Mouse (Mus musculus) myocyte (in vitro differentiated cells): ENCODE data around the gene Tctn1. TPM values are rescaled to one million over a fixed set of nuclear protein-coding genes. Genes with fewer than 3 reads are reported as not detected.

Experiments
- H3K27me3 ChIP-seq: one replicate; pipeline ENCODE4 v1.6.1; 2011; ENCODE audit not compliant: control insufficient read depth, insufficient read depth, insufficient read length
- H3K36me3 ChIP-seq: one replicate; pipeline ENCODE4 v1.6.1; 2011; ENCODE audit not compliant: control insufficient read depth, insufficient read depth
- H3K4me2 ChIP-seq: one replicate; pipeline ENCODE4 v1.6.1; 2011; ENCODE audit warnings: low read depth, control low read depth
- H3K4me3 ChIP-seq: one replicate; pipeline ENCODE4 v1.5.1; 2011; ENCODE audit warnings: mild to moderate bottlenecking, control low read depth, moderate library complexity
- H3K79me2 ChIP-seq: one replicate; pipeline ENCODE4 v1.6.1; 2011; ENCODE audit not compliant: control insufficient read depth, insufficient read depth
- H3ac ChIP-seq: one replicate; pipeline ENCODE4 v1.6.1; 2011; ENCODE audit not compliant: control insufficient read depth, insufficient read length
- CEBPB ChIP-seq: IDR thresholded peaks from 2 replicates; pipeline ENCODE4 v1.6.1; 2011; ENCODE audit warnings: mild to moderate bottlenecking, moderate library complexity; ENCODE audit not compliant: poor library complexity, insufficient read depth, severe bottlenecking
- E2F4 ChIP-seq: IDR thresholded peaks from one replicate; pipeline ENCODE4 v1.6.1; 2011; ENCODE audit warnings: mild to moderate bottlenecking, control low read depth, moderate library complexity; ENCODE audit not compliant: insufficient read depth
- MAX ChIP-seq: IDR thresholded peaks from one replicate; pipeline ENCODE4 v1.6.1; 2011; ENCODE audit warnings: low read depth, mild to moderate bottlenecking, control low read depth
- MYOD1 ChIP-seq, 3 experiments: IDR thresholded peaks; one replicate each; pipeline ENCODE4 v1.6.1; 2011; ENCODE audit warnings: control low read depth in 2 of 3, low read depth in 2 of 3, mild to moderate bottlenecking in 2 of 3, moderate library complexity in 1 of 3; ENCODE audit not compliant: insufficient read length in 2 of 3, control insufficient read depth in 1 of 3
- MYOG ChIP-seq, 3 experiments: IDR thresholded peaks; one replicate each; pipeline ENCODE4 v1.6.1; 2011; ENCODE audit warnings: control low read depth in 2 of 3, low read depth in 2 of 3, mild to moderate bottlenecking in 2 of 3; ENCODE audit not compliant: insufficient read length in 2 of 3, control insufficient read depth in 1 of 3, insufficient read depth in 1 of 3
- POLR2A ChIP-seq: IDR thresholded peaks from one replicate; pipeline ENCODE4 v1.6.1; 2011; ENCODE audit warnings: low read depth, mild to moderate bottlenecking, control low read depth, moderate library complexity; ENCODE audit not compliant: insufficient read length
- POLR2AphosphoS2 ChIP-seq: IDR thresholded peaks from one replicate; pipeline ENCODE4 v1.6.1; 2011; ENCODE audit warnings: low read depth, control low read depth; ENCODE audit not compliant: insufficient read length
- REST ChIP-seq: IDR thresholded peaks from one replicate; pipeline ENCODE4 v1.6.1; 2011; ENCODE audit warnings: mild to moderate bottlenecking, control low read depth, moderate library complexity; ENCODE audit not compliant: insufficient read depth, insufficient read length
- SRF ChIP-seq: IDR thresholded peaks from one replicate; pipeline ENCODE4 v1.6.1; 2011; ENCODE audit warnings: low read depth; ENCODE audit not compliant: control insufficient read depth, insufficient read length
- TCF12 ChIP-seq: IDR thresholded peaks from one replicate; pipeline ENCODE4 v1.6.1; 2011; ENCODE audit warnings: mild to moderate bottlenecking, control low read depth; ENCODE audit not compliant: poor library complexity, insufficient read depth, severe bottlenecking
- TCF3 ChIP-seq: IDR thresholded peaks from one replicate; pipeline ENCODE4 v1.6.1; 2011; ENCODE audit warnings: low read depth, control low read depth; ENCODE audit not compliant: insufficient read length
- USF1 ChIP-seq: IDR thresholded peaks from one replicate; pipeline ENCODE4 v1.6.1; 2011; ENCODE audit warnings: low read depth, mild to moderate bottlenecking, control low read depth, moderate library complexity
- polyA plus RNA-seq: library from polyadenylated mRNA; unstranded; fragments of >200 nt; fragmentation: generic; extraction: Trizol; gene quantifications from one replicate; pipeline ENCODE4 v1.2.1, GENCODE M21; 2012; ENCODE audit warnings: missing spikeins

Tctn1 gene
- polyA plus RNA-seq, 1 experiment: 4.7 TPM

DNA sequence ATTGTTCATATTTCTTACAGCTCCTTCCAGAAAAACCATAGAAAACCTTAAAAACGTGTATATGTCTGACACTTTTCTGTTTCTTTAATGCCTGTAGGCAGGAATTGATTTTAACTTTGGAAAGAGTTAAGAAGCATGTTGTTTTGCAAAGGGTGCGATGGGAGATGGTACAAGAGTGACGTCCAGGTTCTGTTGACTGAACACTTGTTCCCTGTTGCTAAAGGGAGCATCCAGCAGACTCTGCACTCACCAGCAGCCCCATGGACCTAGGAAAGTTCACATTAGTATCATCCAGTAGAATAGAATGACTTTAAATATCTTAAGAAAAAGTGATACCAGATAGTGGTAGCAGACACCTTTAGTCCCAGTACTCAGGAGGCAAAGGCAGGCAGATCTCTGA lies 42.3 kb upstream of the Tctn1 start:
- no peak for TF ChIP-seq REST
- TF ChIP-seq POLR2A: no peak
- TF ChIP-seq MYOD1 (IDR thresholded peaks at IDR 0.05; ENCODE audit: control insufficient read depth in 1 of 3, insufficient read length in 2 of 3, low read depth in 2 of 3): no peak
- no peak for TF ChIP-seq TCF12
- TF ChIP-seq TCF3: no peak
- no peak for TF ChIP-seq USF1
- TF ChIP-seq E2F4: no peak
- TF ChIP-seq MAX: no peak
- no peak for TF ChIP-seq SRF
- no peak for TF ChIP-seq MYOG (IDR thresholded peaks at IDR 0.05; ENCODE audit: control insufficient read depth in 1 of 3, insufficient read depth in 1 of 3, insufficient read length in 2 of 3, low read depth in 2 of 3)
- Histone ChIP-seq H3K27me3 (no peaks in the 10 kb centered on the region), H3ac (no peak overlapping the region), H3K4me2 (no peak overlapping the region), H3K36me3 (no peaks in the 10 kb centered on the region), H3K4me3 (no peak overlapping the region), H3K79me2 (peaks cover 28% of the 10 kb centered on the region)

DNA sequence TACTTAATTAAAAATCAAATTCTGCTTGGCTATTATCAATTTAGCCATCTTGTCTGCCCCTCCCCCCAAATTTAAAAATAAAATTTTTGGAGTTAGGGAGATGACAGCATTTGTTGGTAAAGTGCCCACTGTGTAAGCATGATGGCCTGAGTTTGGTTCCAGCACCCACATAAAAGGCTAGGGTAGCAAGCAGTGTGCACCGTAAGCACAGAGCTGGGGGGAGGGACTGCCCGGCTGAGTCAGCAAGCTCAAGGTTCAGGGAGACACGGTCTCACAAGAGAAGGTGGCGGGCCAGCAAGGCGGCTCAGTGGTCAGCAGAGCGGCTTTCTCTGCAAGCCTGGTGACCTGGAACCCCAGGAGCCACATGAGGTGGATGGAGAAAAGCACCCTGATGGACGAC lies 41.2 kb upstream of the Tctn1 start:
- no peaks in the 10 kb centered on the region for H3K27me3 ChIP-seq
- TF ChIP-seq E2F4: no peak
- TF ChIP-seq MYOG (IDR thresholded peaks at IDR 0.05; ENCODE audit: control insufficient read depth in 1 of 3, insufficient read depth in 1 of 3, insufficient read length in 2 of 3, low read depth in 2 of 3): no peak
- TF ChIP-seq POLR2A: no peak
- TF ChIP-seq MYOD1 (IDR thresholded peaks at IDR 0.05; ENCODE audit: control insufficient read depth in 1 of 3, insufficient read length in 2 of 3, low read depth in 2 of 3): no peak
- no peak for TF ChIP-seq TCF12
- no peak for TF ChIP-seq USF1
- no peak for TF ChIP-seq TCF3
- TF ChIP-seq CEBPB: no peak
- no peak for TF ChIP-seq POLR2AphosphoS2
- TF ChIP-seq MAX: no peak
- no peak for TF ChIP-seq SRF
- no peak for TF ChIP-seq REST
- H3K4me2 ChIP-seq: no peak overlapping the region
- H3K79me2 ChIP-seq: peaks cover 37% of the 10 kb centered on the region
- no peaks in the 10 kb centered on the region for H3K36me3 ChIP-seq
- H3K4me3 ChIP-seq: no peak overlapping the region
- no peak overlapping the region for H3ac ChIP-seq

DNA sequence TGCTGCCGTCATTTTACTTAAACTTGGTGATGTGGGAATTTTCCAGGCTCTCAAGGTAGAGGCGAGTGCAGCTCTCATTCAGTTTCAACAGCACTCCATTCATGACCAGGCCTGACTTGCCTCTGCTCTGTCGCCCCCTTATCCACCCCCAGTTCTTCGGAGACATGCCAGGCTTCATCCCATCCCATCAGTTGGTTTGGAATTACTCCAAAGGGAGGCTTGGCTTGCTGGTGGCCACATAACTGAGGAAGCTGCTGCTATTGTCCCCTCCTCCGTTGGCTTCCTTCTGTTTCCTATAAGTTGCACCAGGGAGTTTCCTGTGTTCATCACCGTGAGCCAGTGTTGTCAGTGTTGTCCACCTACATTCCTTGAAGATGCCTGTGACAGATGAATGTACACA lies 40.3 kb upstream of the Tctn1 start:
- no peak for TF ChIP-seq E2F4
- TF ChIP-seq MAX: no peak
- TF ChIP-seq CEBPB: peak; percentile 29; the same call in 1 of the 2 replicates
- no peak for TF ChIP-seq MYOD1 (IDR thresholded peaks at IDR 0.05; ENCODE audit: control insufficient read depth in 1 of 3, insufficient read length in 2 of 3, low read depth in 2 of 3)
- H3K4me3 ChIP-seq: no peak overlapping the region
- peak overlapping the region; percentile 62 for H3K4me2 ChIP-seq
- H3K27me3 ChIP-seq: no peaks in the 10 kb centered on the region
- H3ac ChIP-seq: no peak overlapping the region
- no peaks in the 10 kb centered on the region for H3K36me3 ChIP-seq
- H3K79me2 ChIP-seq: peaks cover 37% of the 10 kb centered on the region

DNA sequence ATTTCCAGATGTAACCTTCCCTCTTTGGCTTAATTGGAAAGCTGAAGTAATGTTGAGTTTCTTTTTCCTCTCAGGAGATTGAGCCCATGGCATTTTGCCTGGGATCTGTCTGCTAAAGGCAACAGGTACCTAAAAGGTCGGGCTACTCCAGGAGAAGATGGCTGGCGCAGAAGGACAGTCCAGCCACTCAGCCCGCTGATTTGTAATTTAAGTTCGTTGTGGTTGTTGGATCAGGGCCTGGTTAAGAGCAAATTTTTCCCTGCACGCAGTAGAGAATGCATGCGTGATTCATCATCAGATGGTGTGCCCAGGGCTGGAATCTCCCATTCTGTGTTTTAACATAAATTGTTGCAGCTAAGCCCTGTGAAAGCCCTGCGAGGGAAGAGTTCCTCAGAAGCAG lies 39.7 kb upstream of the Tctn1 start:
- Histone ChIP-seq H3K4me2 (peak overlapping the region; percentile 62), H3K4me3 (no peak overlapping the region), H3K36me3 (no peaks in the 10 kb centered on the region), H3ac (no peak overlapping the region), H3K79me2 (peaks cover 37% of the 10 kb centered on the region), H3K27me3 (no peaks in the 10 kb centered on the region)
- TF ChIP-seq POLR2A (no peak), POLR2AphosphoS2 (no peak), CEBPB (no peak), TCF3 (no peak), MAX (no peak), E2F4 (no peak)

DNA sequence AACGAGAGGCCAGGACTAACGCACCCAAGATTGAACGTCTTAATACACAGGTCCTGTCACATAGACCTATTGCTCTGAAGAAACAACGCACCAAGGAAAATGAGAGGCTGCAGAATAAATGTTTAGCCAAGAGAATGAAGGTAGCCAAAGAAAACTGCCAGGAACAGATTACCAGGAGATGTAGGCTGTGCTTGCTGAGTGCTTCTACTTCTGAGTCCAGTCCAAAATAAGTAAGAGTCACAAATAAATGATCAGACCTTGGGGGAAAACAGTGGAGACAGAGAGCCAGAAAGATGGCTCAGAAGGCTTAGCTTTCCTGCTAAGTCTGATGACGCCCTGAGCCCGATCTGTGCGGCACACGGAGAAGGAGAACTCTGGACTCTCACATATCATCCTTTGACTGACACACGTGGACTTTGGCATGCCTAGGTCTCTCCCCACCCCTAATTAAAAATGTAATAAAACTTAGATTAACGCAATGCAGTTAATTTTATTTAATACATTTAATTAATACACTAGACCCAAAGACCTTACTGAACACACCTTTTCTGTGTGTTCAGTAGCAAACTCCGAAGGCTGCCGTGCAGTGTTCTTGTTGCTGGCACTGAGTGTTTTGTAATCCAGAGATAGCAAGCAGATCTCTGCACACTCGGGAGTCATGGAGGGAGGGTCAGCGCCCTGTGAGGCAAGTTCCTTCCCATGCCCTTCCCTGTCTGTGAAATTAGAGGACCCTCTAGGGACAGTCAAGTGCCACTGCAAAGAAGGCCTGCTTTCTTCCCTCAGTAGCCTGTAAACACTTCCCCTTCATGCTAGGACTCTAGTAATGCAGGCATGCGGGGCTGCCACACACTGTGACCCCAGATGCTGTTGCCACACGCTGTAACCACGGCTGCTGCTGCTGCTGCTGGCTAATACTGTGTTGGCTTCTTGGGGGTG lies 38.8 kb upstream of the Tctn1 start:
- no peaks in the 10 kb centered on the region for H3K27me3 ChIP-seq
- TF ChIP-seq POLR2AphosphoS2 (no peak), USF1 (no peak), TCF12 (no peak), MAX (no peak), MYOG (IDR thresholded peaks at IDR 0.05; ENCODE audit: control insufficient read depth in 1 of 3, insufficient read depth in 1 of 3, insufficient read length in 2 of 3, low read depth in 2 of 3) (no peak), MYOD1 (IDR thresholded peaks at IDR 0.05; ENCODE audit: control insufficient read depth in 1 of 3, insufficient read length in 2 of 3, low read depth in 2 of 3) (no peak), CEBPB (no peak)
- no peak overlapping the region for H3K4me3 ChIP-seq
- no peak overlapping the region for H3ac ChIP-seq
- H3K79me2 ChIP-seq: peaks cover 45% of the 10 kb centered on the region
- no peaks in the 10 kb centered on the region for H3K36me3 ChIP-seq
- peak overlapping the region; percentile 62 for H3K4me2 ChIP-seq
